Mouse (Mus musculus) adrenal gland, adult 8-10 months (tissue): ENCODE measurements around the gene Dcdc2b. TPM values are rescaled to one million over a fixed set of nuclear protein-coding genes. Genes with fewer than 3 reads are reported as not detected.
A peak's percentile ranks its signal among the peaks of the same experiment; 100 is the strongest.

Experiments
- DNase-seq: peaks from one replicate; pipeline ENCODE4 v3.0.0; 2022
- total RNA-seq, 4 experiments: library from RNA; stranded (reverse); gene quantifications; 2 replicates each; pipeline ENCODE4 v1.2.4; 2022

Dcdc2b gene
- total RNA-seq, 4 experiments from 2014 or later, result 1.4 to 4.2 (median 2.8) TPM

DNA sequence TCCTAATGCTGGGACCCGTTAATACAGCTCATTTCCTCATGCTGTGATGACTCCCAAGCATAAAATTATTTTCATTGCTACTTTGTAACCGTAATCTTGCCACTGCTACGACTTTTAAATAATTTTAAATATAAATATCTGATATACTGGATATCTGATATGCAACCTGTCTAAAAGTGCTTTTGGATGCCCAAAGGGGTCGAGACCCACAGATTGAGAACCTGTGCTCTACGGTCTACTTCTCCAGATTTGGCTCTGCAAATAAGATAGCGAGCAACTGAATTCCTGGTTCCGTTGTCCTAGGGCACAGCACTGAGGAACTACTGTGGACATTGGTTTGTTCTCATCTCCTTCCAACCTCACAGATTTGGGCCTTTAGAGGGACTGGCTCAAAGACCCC is 36.4 kb downstream of the Dcdc2b start:
- DNase-seq, result no peak

- DNase-seq, result peak; percentile 58
Measured at GRCm38 (mm10) chr4:129576863-129577491, 37.1 kb downstream of the Dcdc2b start.

DNA sequence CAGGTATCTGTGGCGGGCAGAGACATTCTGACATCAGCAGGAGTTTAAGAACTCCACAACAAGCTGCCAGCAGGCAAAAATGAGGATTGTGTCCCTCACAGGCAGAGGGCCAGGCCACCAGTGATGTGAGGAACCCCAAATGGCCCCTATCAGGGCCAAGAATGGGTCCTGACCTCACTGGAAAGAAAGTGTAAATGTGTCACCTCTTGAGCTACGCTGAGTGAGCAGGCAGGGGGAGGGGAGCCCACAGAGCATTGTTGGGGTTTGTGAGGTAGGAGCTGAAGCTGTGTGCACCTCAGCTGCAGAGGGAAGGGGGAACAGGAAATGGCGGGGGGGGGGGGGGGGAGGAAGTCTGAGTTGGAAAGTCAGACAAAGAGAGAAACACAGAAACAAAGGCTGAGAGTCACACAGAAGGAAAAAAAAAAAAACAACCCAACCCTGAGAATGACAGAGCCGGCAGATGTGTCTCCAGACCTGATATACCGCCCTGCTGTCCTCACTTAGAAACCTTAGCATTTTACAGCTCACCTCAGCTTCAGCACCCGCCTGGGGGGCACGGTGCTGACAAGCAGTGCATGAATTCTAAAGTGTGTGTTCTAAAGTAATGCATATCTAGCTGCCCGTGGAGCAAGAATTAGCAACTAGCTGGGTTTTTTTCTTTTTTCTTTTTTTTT is 38.7 kb downstream of the Dcdc2b start:
- no peak for DNase-seq

GRCm38 (mm10) chr4:129573430-129573829 is 40.6 kb downstream of the Dcdc2b start, which contains the start of gene Lck:
Lck (minus strand) TSS chr4:129573641.
- DNase-seq, result no peak

GRCm38 (mm10) chr4:129573093-129573370 is 41.0 kb downstream of the Dcdc2b start:
- DNase-seq, result no peak

DNA sequence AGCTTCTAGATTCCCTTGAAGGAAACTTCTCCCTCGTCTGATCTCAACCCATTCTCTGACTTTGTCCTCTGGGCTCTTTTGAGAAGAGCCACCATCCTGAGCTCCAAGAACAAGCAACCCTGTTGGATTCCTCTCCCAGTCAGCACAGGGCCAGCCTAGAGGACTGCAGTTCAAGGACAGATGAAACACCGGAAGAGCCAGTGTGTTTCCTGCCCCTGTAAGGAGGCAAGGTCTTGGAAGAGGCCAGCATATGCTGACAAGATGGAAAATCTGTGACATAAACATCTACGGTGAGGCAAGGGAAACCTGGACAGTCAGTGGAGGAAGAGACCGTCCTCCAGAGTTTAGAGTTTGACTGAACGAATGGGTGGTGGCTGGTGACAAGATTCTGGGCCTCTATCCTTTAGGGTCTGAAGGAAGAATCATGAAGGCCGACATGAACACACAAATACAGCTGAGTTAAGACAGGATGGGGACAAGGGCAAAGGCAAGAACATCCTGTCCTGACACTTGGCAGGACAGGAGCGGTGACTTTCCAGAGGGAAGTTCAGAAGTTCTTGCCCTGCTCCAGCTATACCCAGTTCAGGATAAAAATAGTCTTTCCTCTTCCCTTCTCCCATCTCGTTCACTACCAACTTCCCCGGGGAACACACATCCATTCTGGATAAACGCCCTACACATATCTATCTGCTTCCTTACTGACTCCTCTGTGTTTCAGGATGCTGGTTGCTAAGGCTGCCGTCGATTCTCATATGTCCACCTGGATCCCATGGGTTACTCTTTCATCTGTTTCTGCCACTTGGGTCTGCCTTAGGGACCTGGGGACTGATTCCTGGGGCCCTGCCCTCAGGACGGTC is 41.6 kb downstream of the Dcdc2b start:
- DNase-seq, result no peak

- DNase-seq, result no peak
Measured at GRCm38 (mm10) chr4:129571551-129572084, 42.4 kb downstream of the Dcdc2b start.

GRCm38 (mm10) chr4:129570028-129570427 is 44.0 kb downstream of the Dcdc2b start:
- no peak for DNase-seq

DNA sequence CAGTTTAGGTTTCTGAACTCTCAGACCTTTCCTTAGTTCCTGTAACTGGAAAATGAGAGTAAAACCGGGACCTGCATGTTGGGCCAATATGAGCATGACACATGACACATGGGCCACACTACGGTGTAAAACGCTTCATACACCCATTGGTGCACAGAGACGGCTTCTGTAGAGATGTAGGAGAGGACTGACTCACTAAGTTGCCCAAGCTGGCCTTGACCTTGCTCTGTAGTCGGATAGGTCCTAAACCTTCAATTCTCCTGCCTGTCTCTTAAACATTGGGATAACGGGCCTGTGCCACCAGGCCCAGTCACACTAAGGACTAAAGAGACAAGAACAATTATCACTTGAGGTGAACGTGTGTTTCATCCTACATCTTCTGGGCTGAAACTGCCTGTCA is 45.7 kb downstream of the Dcdc2b start:
- no peak for DNase-seq

DNA sequence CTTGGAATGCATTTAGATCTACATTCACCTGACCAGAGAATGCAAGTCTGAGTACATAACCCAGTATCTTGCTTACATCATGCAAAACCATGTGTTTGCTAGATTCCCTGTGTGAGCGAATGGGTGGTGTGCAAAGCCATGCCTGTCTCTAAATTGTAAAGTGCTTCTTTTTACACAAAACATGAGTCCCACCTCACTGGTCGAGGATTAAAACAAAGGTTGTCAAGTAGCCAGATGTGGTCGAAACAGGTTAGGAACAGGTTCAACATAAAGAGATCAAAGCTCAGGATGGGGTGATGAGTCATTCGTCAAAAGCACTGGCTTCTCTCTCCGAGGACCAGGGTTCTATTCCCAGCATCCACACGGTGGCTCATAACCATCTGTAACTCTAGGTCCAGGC is 48.9 kb downstream of the Dcdc2b start:
- DNase-seq, result no peak

DNA sequence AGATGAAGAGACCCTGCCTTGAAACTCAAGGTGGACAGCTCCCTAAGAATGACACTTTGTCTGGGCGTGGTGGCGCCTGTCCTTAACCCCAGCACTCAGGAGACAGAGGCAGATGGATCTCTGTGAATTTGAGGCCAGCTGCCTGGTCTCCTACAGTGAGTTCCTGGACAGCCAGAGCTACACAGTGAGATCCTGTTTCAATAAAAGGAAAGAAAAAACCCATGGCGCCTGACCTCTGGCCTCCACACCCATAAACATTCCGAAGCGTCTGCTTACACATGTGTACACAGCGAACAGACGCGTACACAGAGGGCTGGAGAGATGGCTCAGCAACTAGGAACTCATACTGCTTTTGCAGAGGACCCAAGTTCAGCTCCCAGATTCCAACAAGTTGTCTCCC is 50.3 kb downstream of the Dcdc2b start:
- no peak for DNase-seq

DNA sequence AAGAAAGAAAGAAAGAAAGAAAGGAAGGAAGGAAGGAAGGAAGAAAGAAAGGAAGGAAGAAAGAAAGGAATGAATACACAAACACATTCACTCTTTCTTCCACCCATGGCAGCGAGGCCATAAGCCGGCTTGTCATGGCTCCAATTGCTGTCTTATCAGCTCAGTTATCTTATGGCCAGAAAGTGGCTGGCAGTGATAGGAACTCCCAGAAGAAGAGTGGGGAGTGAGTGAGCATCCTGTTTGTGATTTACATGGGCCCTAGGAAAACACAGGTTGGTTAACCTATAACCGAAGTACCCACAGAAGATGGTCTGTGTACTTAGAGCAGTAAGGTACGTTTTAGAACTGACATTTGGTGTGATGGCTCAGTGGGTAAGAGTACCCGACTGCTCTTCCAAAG is 52.9 kb downstream of the Dcdc2b start:
- no peak for DNase-seq

Other genes starting within 250 kb of the Dcdc2b start
- gene Zbtb8a, start 236.1 kb downstream of the Dcdc2b start, total RNA-seq, result 1 to 10 TPM; 4.7 to 7.8 (median 5.2) TPM
- gene Zbtb8b, start 173.4 kb downstream of the Dcdc2b start, total RNA-seq, result under 1 TPM; 0.09 to 0.65 (median 0.34) TPM
- 10 to 100 TPM; 73.0 to 83.5 (median 80.3) TPM for gene Bsdc1, start 152.7 kb downstream of the Dcdc2b start, total RNA-seq
- not detected for gene Tssk3, start 123.2 kb downstream of the Dcdc2b start, total RNA-seq
- 1 to 10 TPM in 1 of 4 experiments, not detected in 3; 1.2 TPM for gene Fam229a, start 123.1 kb downstream of the Dcdc2b start, total RNA-seq
- 10 to 100 TPM; 36.0 to 48.0 (median 43.9) TPM for gene Marcksl1, start 100.7 kb downstream of the Dcdc2b start, total RNA-seq
- gene Hdac1, start 71.5 kb downstream of the Dcdc2b start, total RNA-seq, result 10 to 100 TPM; 41.0 to 84.1 (median 61.0) TPM
- 1 to 10 TPM; 1.9 to 3.5 (median 2.6) TPM for gene Lck, start 40.6 kb downstream of the Dcdc2b start, total RNA-seq
- 10 to 100 TPM; 25.5 to 43.5 (median 29.0) TPM for gene Fam167b, start 35.7 kb downstream of the Dcdc2b start, total RNA-seq
- 100 to 1,000 TPM; 174 to 190 (median 182) TPM for gene Eif3i, start 13.6 kb downstream of the Dcdc2b start, total RNA-seq
- 100 to 1,000 TPM; 104 to 120 (median 109) TPM for gene Tmem234, start 13.6 kb downstream of the Dcdc2b start, total RNA-seq
- gene Iqcc, start 4.8 kb upstream of the Dcdc2b start, total RNA-seq, result 10 to 100 TPM; 35.1 to 47.4 (median 43.0) TPM
- gene Ccdc28b, start 9.7 kb upstream of the Dcdc2b start, total RNA-seq, result 10 to 100 TPM; 32.1 to 49.2 (median 43.5) TPM
- gene Txlna, start 26.8 kb upstream of the Dcdc2b start, total RNA-seq, result 10 to 100 TPM; 65.9 to 84.3 (median 74.4) TPM
- gene Kpna6, start 58.5 kb upstream of the Dcdc2b start, total RNA-seq, result 100 to 1,000 TPM in 2 of 4 experiments, 10 to 100 TPM in 2; 79.9 to 108 (median 103) TPM
- 10 to 100 TPM; 10.5 to 13.9 (median 11.1) TPM for gene Tmem39b, start 82.6 kb upstream of the Dcdc2b start, total RNA-seq
- 10 to 100 TPM; 70.1 to 80.2 (median 76.4) TPM for gene Khdrbs1, start 128.0 kb upstream of the Dcdc2b start, total RNA-seq
- gene Ptp4a2, start 197.0 kb upstream of the Dcdc2b start, total RNA-seq, result 100 to 1,000 TPM; 321 to 460 (median 353) TPM